Mouse (Mus musculus): ENCODE results near the gene Zfp618. TPM values are rescaled to one million over a fixed set of nuclear protein-coding genes. Genes with fewer than 3 reads are reported as not detected.

The Zfp618 gene
- polyA plus RNA-seq, 1 experiment from 2014 or later = 9.2 TPM

- 66% methylated on average over 6 of the region's 6 CpGs for WGBS (ENCODE audit: insufficient replicate concordance)
- Histone ChIP-seq H3K36me3 (ENCODE audit: control insufficient read depth, insufficient read depth) (no peaks in the 10 kb centered on the region), H3K9ac (ENCODE audit: low read depth, low read length) (no peak overlapping the region), H3K27ac (ENCODE audit: low read length) (no peak overlapping the region), H3K27me3 (ENCODE audit: control insufficient read depth, insufficient read depth, low read depth, low read length) (no peaks in the 10 kb centered on the region), H3K4me2 (ENCODE audit: low read depth, low read length) (no peak overlapping the region), H3K4me1 (ENCODE audit: control insufficient read depth, low read depth, low read length) (no peaks in the 10 kb centered on the region), H3K9me3 (replicated peaks; ENCODE audit: control insufficient read depth, low read length) (no peaks in the 10 kb centered on the region), H3K4me3 (ENCODE audit: low read depth, low read length) (no peak overlapping the region)
- ATAC-seq (ENCODE audit: low read depth) = no peak
Observed at GRCm38 (mm10) chr4:63061411-63061810, 96.0 kb downstream of the Zfp618 start.

- Histone ChIP-seq H3K27me3 (ENCODE audit: control insufficient read depth, insufficient read depth, low read depth, low read length) (no peaks in the 10 kb centered on the region), H3K4me3 (ENCODE audit: low read depth, low read length) (no peak overlapping the region), H3K4me1 (ENCODE audit: control insufficient read depth, low read depth, low read length) (no peaks in the 10 kb centered on the region), H3K9me3 (replicated peaks; ENCODE audit: control insufficient read depth, low read length) (no peaks in the 10 kb centered on the region), H3K36me3 (ENCODE audit: control insufficient read depth, insufficient read depth) (no peaks in the 10 kb centered on the region), H3K27ac (ENCODE audit: low read length) (no peak overlapping the region), H3K9ac (ENCODE audit: low read depth, low read length) (no peak overlapping the region), H3K4me2 (ENCODE audit: low read depth, low read length) (no peak overlapping the region)
- ATAC-seq (ENCODE audit: low read depth) = peak; percentile 27; the same call in 1 of the 2 replicates
- 65% methylated on average over 4 of the region's 4 CpGs for WGBS (ENCODE audit: insufficient replicate concordance)
Observed at GRCm38 (mm10) chr4:63063360-63063759, 98.0 kb downstream of the Zfp618 start.

- H3K9ac ChIP-seq (ENCODE audit: low read depth, low read length) = no peak overlapping the region
- no peak overlapping the region for H3K27ac ChIP-seq (ENCODE audit: low read length)
- no peaks in the 10 kb centered on the region for H3K4me1 ChIP-seq (ENCODE audit: control insufficient read depth, low read depth, low read length)
- H3K36me3 ChIP-seq (ENCODE audit: control insufficient read depth, insufficient read depth) = no peaks in the 10 kb centered on the region
- no peaks in the 10 kb centered on the region for H3K27me3 ChIP-seq (ENCODE audit: control insufficient read depth, insufficient read depth, low read depth, low read length)
- H3K9me3 ChIP-seq (replicated peaks; ENCODE audit: control insufficient read depth, low read length) = no peaks in the 10 kb centered on the region
- H3K4me3 ChIP-seq (ENCODE audit: low read depth, low read length) = no peak overlapping the region
- no peak for ATAC-seq (ENCODE audit: low read depth)
- no peak overlapping the region for H3K4me2 ChIP-seq (ENCODE audit: low read depth, low read length)
- 73% methylated on average over 9 of the region's 9 CpGs for WGBS (ENCODE audit: insufficient replicate concordance)
Observed at GRCm38 (mm10) chr4:63064911-63065310, 99.5 kb downstream of the Zfp618 start.

GRCm38 (mm10) chr4:63066796-63067195 lies 101.4 kb downstream of the Zfp618 start:
- no peak overlapping the region for H3K27ac ChIP-seq (ENCODE audit: low read length)
- 51% methylated on average over 4 of the region's 4 CpGs for WGBS (ENCODE audit: insufficient replicate concordance)
- no peak overlapping the region for H3K4me3 ChIP-seq (ENCODE audit: low read depth, low read length)
- no peak overlapping the region for H3K9ac ChIP-seq (ENCODE audit: low read depth, low read length)
- no peaks in the 10 kb centered on the region for H3K36me3 ChIP-seq (ENCODE audit: control insufficient read depth, insufficient read depth)
- H3K27me3 ChIP-seq (ENCODE audit: control insufficient read depth, insufficient read depth, low read depth, low read length) = no peaks in the 10 kb centered on the region
- H3K4me2 ChIP-seq (ENCODE audit: low read depth, low read length) = no peak overlapping the region
- no peak for ATAC-seq (ENCODE audit: low read depth)
- no peaks in the 10 kb centered on the region for H3K4me1 ChIP-seq (ENCODE audit: control insufficient read depth, low read depth, low read length)
- no peaks in the 10 kb centered on the region for H3K9me3 ChIP-seq (replicated peaks; ENCODE audit: control insufficient read depth, low read length)

- Histone ChIP-seq H3K27ac (ENCODE audit: low read length) (no peak overlapping the region), H3K4me1 (ENCODE audit: control insufficient read depth, low read depth, low read length) (no peaks in the 10 kb centered on the region; the same call in 1 of the 2 replicates), H3K36me3 (ENCODE audit: control insufficient read depth, insufficient read depth) (no peaks in the 10 kb centered on the region), H3K4me3 (ENCODE audit: low read depth, low read length) (no peak overlapping the region), H3K4me2 (ENCODE audit: low read depth, low read length) (no peak overlapping the region), H3K9me3 (replicated peaks; ENCODE audit: control insufficient read depth, low read length) (no peaks in the 10 kb centered on the region), H3K9ac (ENCODE audit: low read depth, low read length) (no peak overlapping the region), H3K27me3 (ENCODE audit: control insufficient read depth, insufficient read depth, low read depth, low read length) (no peaks in the 10 kb centered on the region)
- WGBS (ENCODE audit: insufficient replicate concordance) = 56% methylated on average over 6 of the region's 6 CpGs
- ATAC-seq (ENCODE audit: low read depth) = no peak
Observed at GRCm38 (mm10) chr4:63067822-63068221, 102.4 kb downstream of the Zfp618 start.

- 69% methylated on average over 12 of the region's 12 CpGs for WGBS (ENCODE audit: insufficient replicate concordance)
- no peaks in the 10 kb centered on the region for H3K9me3 ChIP-seq (replicated peaks; ENCODE audit: control insufficient read depth, low read length)
- no peak for ATAC-seq (ENCODE audit: low read depth)
Observed at GRCm38 (mm10) chr4:63068499-63069175, 103.3 kb downstream of the Zfp618 start.

GRCm38 (mm10) chr4:63071413-63072260 lies 106.3 kb downstream of the Zfp618 start:
- WGBS (ENCODE audit: insufficient replicate concordance) = 48% methylated on average over 15 of the region's 15 CpGs
- Histone ChIP-seq H3K4me1 (ENCODE audit: control insufficient read depth, low read depth, low read length) (no peaks in the 10 kb centered on the region; the same call in 1 of the 2 replicates), H3K4me2 (ENCODE audit: low read depth, low read length) (no peak overlapping the region), H3K27me3 (ENCODE audit: control insufficient read depth, insufficient read depth, low read depth, low read length) (no peaks in the 10 kb centered on the region), H3K27ac (ENCODE audit: low read length) (no peak overlapping the region), H3K9me3 (replicated peaks; ENCODE audit: control insufficient read depth, low read length) (no peaks in the 10 kb centered on the region), H3K36me3 (ENCODE audit: control insufficient read depth, insufficient read depth) (no peaks in the 10 kb centered on the region), H3K4me3 (ENCODE audit: low read depth, low read length) (no peak overlapping the region), H3K9ac (ENCODE audit: low read depth, low read length) (no peak overlapping the region)
- no peak; the same call in 1 of the 2 replicates for ATAC-seq (ENCODE audit: low read depth)

More at GRCm38 (mm10) chr4:63068499-63069175, 103.3 kb downstream of the Zfp618 start:
- H3K36me3 ChIP-seq (ENCODE audit: control insufficient read depth, insufficient read depth) = no peaks in the 10 kb centered on the region
- no peak overlapping the region for H3K4me3 ChIP-seq (ENCODE audit: low read depth, low read length)
- H3K4me2 ChIP-seq (ENCODE audit: low read depth, low read length) = no peak overlapping the region
- no peak overlapping the region for H3K27ac ChIP-seq (ENCODE audit: low read length)
- no peaks in the 10 kb centered on the region; the same call in 1 of the 2 replicates for H3K4me1 ChIP-seq (ENCODE audit: control insufficient read depth, low read depth, low read length)
- no peaks in the 10 kb centered on the region for H3K27me3 ChIP-seq (ENCODE audit: control insufficient read depth, insufficient read depth, low read depth, low read length)
- no peak overlapping the region for H3K9ac ChIP-seq (ENCODE audit: low read depth, low read length)

GRCm38 (mm10) chr4:63073139-63073538 lies 107.8 kb downstream of the Zfp618 start:
- WGBS (ENCODE audit: insufficient replicate concordance) = 63% methylated on average over 2 of the region's 2 CpGs
- H3K36me3 ChIP-seq (ENCODE audit: control insufficient read depth, insufficient read depth) = no peaks in the 10 kb centered on the region
- H3K4me1 ChIP-seq (ENCODE audit: control insufficient read depth, low read depth, low read length) = no peaks in the 10 kb centered on the region; the same call in 1 of the 2 replicates
- H3K4me3 ChIP-seq (ENCODE audit: low read depth, low read length) = no peak overlapping the region
- H3K9ac ChIP-seq (ENCODE audit: low read depth, low read length) = no peak overlapping the region
- H3K27ac ChIP-seq (ENCODE audit: low read length) = no peak overlapping the region
- no peak for ATAC-seq (ENCODE audit: low read depth)
- H3K4me2 ChIP-seq (ENCODE audit: low read depth, low read length) = no peak overlapping the region
- no peaks in the 10 kb centered on the region for H3K9me3 ChIP-seq (replicated peaks; ENCODE audit: control insufficient read depth, low read length)
- H3K27me3 ChIP-seq (ENCODE audit: control insufficient read depth, insufficient read depth, low read depth, low read length) = no peaks in the 10 kb centered on the region

- H3K27ac ChIP-seq (ENCODE audit: low read length) = no peak overlapping the region
- 63% methylated on average over 7 of the region's 7 CpGs for WGBS (ENCODE audit: insufficient replicate concordance)
- no peaks in the 10 kb centered on the region for H3K4me1 ChIP-seq (ENCODE audit: control insufficient read depth, low read depth, low read length)
- no peaks in the 10 kb centered on the region for H3K27me3 ChIP-seq (ENCODE audit: control insufficient read depth, insufficient read depth, low read depth, low read length)
- no peaks in the 10 kb centered on the region for H3K36me3 ChIP-seq (ENCODE audit: control insufficient read depth, insufficient read depth)
- no peak overlapping the region for H3K4me2 ChIP-seq (ENCODE audit: low read depth, low read length)
- H3K9me3 ChIP-seq (replicated peaks; ENCODE audit: control insufficient read depth, low read length) = no peaks in the 10 kb centered on the region
- H3K4me3 ChIP-seq (ENCODE audit: low read depth, low read length) = no peak overlapping the region
- ATAC-seq (ENCODE audit: low read depth) = no peak
- no peak overlapping the region for H3K9ac ChIP-seq (ENCODE audit: low read depth, low read length)
Observed at GRCm38 (mm10) chr4:63079159-63079558, 113.8 kb downstream of the Zfp618 start.
